In genomic region chr13:72803374-72803773, GRCm38 (mm10) we compare ENCODE assay signal across 18 mouse cellular contexts.
"Had no signal": no experiment of that assay in that cellular context is flagged by ENCODE, and none has a peak within 500 bp of the region (broad histone marks: within the 10 kb centered on the region; RNA-seq: fewer than 3 reads in every experiment).

No protein-coding gene starts in this region.

- DNase-seq: kidney, adult 11 months; kidney, adult 8-10 months; kidney, postnatal 14 days; kidney, postnatal 4 days; liver; lung, adult 2 months; lung, postnatal 14 days; lung, postnatal 4 days; right cerebral cortex, postnatal 25 days; spleen, adult 18-20 months; thymus, postnatal 25 days had no signal

- H3K9me3 ChIP-seq: limb, embryonic 10.5 days; limb, embryonic 13.5 days; liver, embryonic 12.5 days; liver, embryonic 15.5 days; midbrain, embryonic 10.5 days; stomach, embryonic 15.5 days had no signal

- H3K4me1 ChIP-seq: limb, embryonic 10.5 days; limb, embryonic 13.5 days; liver, embryonic 12.5 days; liver, embryonic 15.5 days; stomach, embryonic 15.5 days had no signal

- H3K4me2 ChIP-seq: limb, embryonic 13.5 days; liver, embryonic 12.5 days; liver, embryonic 15.5 days; midbrain, embryonic 13.5 days; stomach, embryonic 15.5 days had no signal

- H3K9ac ChIP-seq: limb, embryonic 13.5 days; liver, embryonic 12.5 days; liver, embryonic 15.5 days; midbrain, embryonic 13.5 days; stomach, embryonic 15.5 days had no signal

- H3K4me3 ChIP-seq: limb, embryonic 10.5 days; limb, embryonic 13.5 days; liver, embryonic 12.5 days; liver, embryonic 15.5 days; midbrain, embryonic 10.5 days; midbrain, embryonic 13.5 days; stomach, embryonic 15.5 days had no signal

- H3K27me3 ChIP-seq: liver, embryonic 12.5 days; liver, embryonic 15.5 days; stomach, embryonic 15.5 days had no signal

- H3K27ac ChIP-seq: limb, embryonic 10.5 days; limb, embryonic 13.5 days; liver, embryonic 12.5 days; liver, embryonic 15.5 days; midbrain, embryonic 10.5 days; midbrain, embryonic 13.5 days; stomach, embryonic 15.5 days had no signal

- H3K36me3 ChIP-seq: limb, embryonic 10.5 days; limb, embryonic 13.5 days; liver, embryonic 12.5 days; liver, embryonic 15.5 days; midbrain, embryonic 10.5 days; midbrain, embryonic 13.5 days; stomach, embryonic 15.5 days had no signal

- ATAC-seq: liver, embryonic 12.5 days; midbrain, embryonic 13.5 days had no signal
